Mouse (Mus musculus) kidney, embryonic 14.5 days (tissue): ENCODE results near the gene Zfp986. TPM values are rescaled to one million over a fixed set of nuclear protein-coding genes. Genes with fewer than 3 reads are reported as not detected.
"Not testable (repeated sequence)": the region's sequence is repeated elsewhere in the genome, so short reads cannot be mapped to it uniquely, and the experiment has no call there.

Experiments
- ATAC-seq: fragments of 200-750 bp; cut with Nextera tagmentation; 2 replicates; pipeline ENCODE4 v1.8.0; 2017; ENCODE audit warnings: moderate number of reproducible peaks, mild to moderate bottlenecking, moderate TSS enrichment, moderate library complexity; ENCODE audit not compliant: low FRiP score, low TSS enrichment
- H3K27ac ChIP-seq: fragments of 300-500 bp; sonication (generic); 2 replicates; pipeline ENCODE4 v1.5.1; 2014; ENCODE audit warnings: low read depth, mild to moderate bottlenecking, low read length, moderate library complexity, mixed read lengths
- H3K27me3 ChIP-seq: fragments of 300-500 bp; sonication (generic); 2 replicates; pipeline ENCODE4 v1.6.1; 2014; ENCODE audit warnings: mild to moderate bottlenecking, low read length; ENCODE audit not compliant: control insufficient read depth, insufficient read depth
- H3K36me3 ChIP-seq: fragments of 300-500 bp; sonication (generic); 2 replicates; pipeline ENCODE4 v1.6.1; 2014; ENCODE audit warnings: low read length, mixed read lengths; ENCODE audit not compliant: control insufficient read depth, insufficient read depth
- H3K4me1 ChIP-seq: fragments of 300-500 bp; sonication (generic); 2 replicates; pipeline ENCODE4 v1.6.1; 2014; ENCODE audit warnings: low read length, mixed read lengths; ENCODE audit not compliant: control insufficient read depth, insufficient read depth
- H3K4me2 ChIP-seq: fragments of 300-500 bp; sonication (generic); replicated peaks from 2 replicates; pipeline ENCODE4 v1.6.1; 2014; ENCODE audit warnings: low read depth, mild to moderate bottlenecking, low read length
- H3K4me3 ChIP-seq: fragments of 300-500 bp; sonication (generic); 2 replicates; pipeline ENCODE4 v1.5.1; 2014; ENCODE audit warnings: mild to moderate bottlenecking, low read length
- H3K9ac ChIP-seq: fragments of 300-500 bp; sonication (generic); 2 replicates; pipeline ENCODE4 v1.6.1; 2014; ENCODE audit warnings: low read depth, mild to moderate bottlenecking, low read length, moderate library complexity
- H3K9me3 ChIP-seq: fragments of 300-500 bp; sonication (generic); 2 replicates; pipeline ENCODE4 v1.6.1; 2016; ENCODE audit warnings: low read length; ENCODE audit not compliant: control insufficient read depth
- WGBS: fragments of 180-500 bp; shearing (Covaris S2); extraction: QIAGEN DNeasy Blood & Tissue Kit; methylation state at CpG from one replicate; pipeline ENCODE4 v1.1.7; 2014; 5-methylcytosine and 5-hydroxymethylcytosine counted together
- polyA plus RNA-seq: library from polyadenylated mRNA; unstranded; fragments of >200 nt; fragmentation: Nextera tagmentation; extraction: Ambion mirVana; gene quantifications from 2 replicates; pipeline ENCODE4 v1.2.1, GENCODE M21; 2014

Zfp986 gene
- polyA plus RNA-seq, 1 experiment from 2014 or later = not detected

DNA sequence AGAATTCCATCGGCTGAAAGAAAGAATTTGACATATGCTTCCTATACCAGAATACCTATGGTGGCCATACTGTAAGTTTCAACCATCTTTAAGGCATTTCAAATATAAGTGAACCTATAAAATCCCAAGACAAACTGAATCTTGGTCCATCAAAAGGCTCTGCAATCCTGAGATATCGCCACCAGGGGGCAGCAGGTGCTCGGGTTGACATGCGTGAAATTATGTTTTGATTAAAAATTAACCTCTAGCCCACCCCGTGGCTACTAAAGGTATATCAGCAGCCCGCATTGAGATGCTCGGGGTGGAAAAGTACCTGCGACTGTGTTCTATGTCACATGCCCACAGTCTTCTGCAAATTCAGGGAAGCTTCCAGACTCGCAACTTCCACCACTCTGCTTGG is 17.2 kb upstream of the Zfp986 start:
- H3K36me3 ChIP-seq, H3K4me3 ChIP-seq, H3K27me3 ChIP-seq, H3K9me3 ChIP-seq, ATAC-seq, H3K9ac ChIP-seq, H3K4me1 ChIP-seq, H3K27ac ChIP-seq, H3K4me2 ChIP-seq: not testable (repeated sequence)
- 68% methylated on average over 6 of the region's 9 CpGs for WGBS

DNA sequence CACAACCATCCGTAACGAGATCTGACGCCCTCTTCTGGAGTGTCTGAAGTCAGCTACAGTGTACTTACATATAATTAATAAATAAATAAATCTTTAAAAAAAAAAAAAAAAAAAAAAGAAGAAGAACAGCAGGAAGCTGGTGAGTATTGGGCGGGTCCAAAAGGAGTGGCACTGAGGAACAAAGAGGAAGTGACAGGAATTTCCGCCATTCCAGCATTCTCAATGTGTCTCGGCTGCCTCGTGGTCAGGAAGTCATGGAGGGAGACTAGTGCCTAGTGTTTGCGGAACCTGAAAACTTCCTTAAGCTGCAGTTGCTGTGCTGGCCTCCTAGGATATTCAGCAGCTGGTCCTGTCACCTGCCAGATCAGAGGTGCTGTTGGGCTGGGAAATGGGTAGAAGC is 4.7 kb upstream of the Zfp986 start:
- H3K4me3 ChIP-seq, H3K4me2 ChIP-seq, ATAC-seq, H3K4me1 ChIP-seq, H3K9me3 ChIP-seq, H3K36me3 ChIP-seq, H3K27ac ChIP-seq, H3K9ac ChIP-seq, H3K27me3 ChIP-seq: not testable (repeated sequence)
- WGBS = 86% methylated on average over 5 of the region's 8 CpGs

Other genes with a start within 250 kb of the Zfp986 start
- gene Zfp980, start 198.1 kb upstream of the Zfp986 start, polyA plus RNA-seq = not detected in 2 replicates
- gene Zfp987, start 228.5 kb downstream of the Zfp986 start, polyA plus RNA-seq = 0.30 and 0.35 TPM in 2 replicates